Mouse (Mus musculus) cerebellum, adult 9-11 months (tissue): ENCODE measurements around the gene Klhl13.

ENCODE experiments used
- DNase-seq: peaks from one replicate; pipeline ENCODE4 v3.0.0; 2022

Klhl13 gene

DNA sequence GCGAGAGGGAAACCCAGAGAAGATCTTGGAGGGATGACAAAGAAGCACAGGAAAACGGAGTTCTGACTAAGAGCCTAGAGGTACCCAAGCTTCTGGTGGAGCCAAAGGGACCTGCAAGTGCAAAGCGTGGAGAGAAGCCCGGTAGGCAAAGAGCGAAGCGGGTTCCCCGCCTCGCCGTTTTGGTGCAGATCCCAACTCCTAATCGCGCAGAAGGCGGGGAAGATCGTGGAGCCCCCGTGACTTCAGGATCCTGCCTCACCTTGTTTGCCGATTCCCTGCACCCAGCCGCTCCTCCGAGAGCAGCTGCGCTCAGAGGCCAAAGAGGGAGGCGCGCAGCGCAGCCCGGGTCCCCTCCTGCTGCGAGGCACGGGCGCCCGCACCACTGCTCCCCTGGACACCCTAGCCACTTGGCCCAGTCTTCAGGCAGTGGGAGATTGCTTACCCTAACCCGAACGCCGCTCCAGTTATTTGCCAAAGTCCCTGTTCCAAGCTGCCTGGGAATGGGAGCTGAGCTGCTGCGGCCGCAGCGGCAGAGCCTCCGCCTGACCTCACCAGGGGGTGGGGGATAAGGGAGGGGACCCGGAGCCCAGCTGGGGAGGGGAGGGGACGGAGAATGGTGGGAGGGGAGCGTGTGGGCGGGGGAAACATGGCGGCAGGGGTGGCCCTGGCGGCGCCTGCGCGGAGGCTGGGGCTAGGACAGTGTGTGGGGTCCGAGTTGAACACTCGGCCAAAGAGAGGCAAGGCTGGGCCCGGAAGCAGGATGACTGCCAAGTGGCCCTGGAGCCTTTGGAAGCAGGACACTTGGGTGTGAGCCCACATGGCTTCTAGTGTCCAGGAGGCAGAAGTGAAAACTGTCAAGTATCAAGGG lies at the start of gene Klhl13:
Gene Klhl13 (minus strand): TSS at position 569 of the 868 bp plus-strand sequence.
- DNase-seq: peak; percentile 18

DNA sequence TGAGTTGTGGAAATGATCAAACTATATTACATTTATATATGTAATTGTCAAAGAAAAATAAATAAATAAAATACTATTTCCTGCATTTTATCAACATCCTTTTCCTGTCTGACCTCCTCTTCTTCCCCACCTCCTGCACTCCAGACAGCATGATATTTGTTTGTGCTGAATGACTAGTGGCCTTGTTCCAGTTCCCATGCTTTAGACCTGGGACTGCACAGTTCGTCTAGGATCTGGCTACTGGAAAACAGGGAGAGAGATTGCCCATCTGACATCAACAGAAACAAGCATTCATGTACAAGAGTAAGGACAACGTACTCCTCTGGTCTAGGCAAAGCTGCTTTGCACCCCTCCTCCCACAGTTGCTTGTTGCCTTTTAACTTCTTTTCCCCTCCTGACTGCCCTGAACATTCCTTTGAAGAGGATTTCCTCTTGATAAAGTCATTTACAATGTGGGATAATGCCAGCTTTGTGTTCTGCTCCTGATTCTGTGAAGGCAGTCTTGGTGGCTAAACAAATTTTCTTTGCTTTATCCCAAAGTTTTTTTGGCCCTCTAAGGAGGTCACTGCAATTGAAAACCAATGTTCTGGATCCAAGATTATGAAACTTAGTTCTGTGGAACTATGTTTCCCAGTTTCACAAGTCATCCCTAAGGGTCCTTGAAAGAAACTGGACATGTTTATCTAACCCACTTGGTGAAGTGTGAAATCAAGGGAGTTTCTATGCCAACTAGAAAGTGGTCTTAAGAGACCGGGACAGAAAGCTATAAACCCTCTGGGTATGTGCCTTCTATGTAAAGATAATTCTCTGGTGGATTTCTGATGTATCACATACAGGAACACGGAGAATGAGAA lies 44.6 kb upstream of the Klhl13 start:
- no peak for DNase-seq

GRCm38 (mm10) chrX:23388716-23389115 lies 23.8 kb upstream of the Klhl13 start:
- DNase-seq: no peak

DNA sequence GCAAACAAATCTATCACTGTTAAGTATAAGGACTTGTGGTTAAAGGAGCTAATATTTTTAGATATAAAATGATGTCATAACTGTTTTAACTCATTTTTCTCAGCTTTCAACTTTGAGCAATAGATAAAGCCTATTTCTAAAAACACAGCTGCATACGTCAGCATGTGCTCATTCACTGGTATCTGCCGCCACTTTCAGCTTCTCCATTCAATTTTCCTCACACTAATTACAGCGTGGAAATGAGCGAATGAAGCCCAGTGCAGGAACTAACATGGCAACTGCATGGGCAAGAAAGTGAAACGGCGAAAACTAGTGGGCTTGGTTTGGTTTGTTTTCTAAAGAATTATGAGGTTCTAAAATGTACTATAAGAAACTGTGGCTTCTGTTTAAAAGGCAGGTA lies 1.4 kb downstream of the Klhl13 start:
- no peak for DNase-seq

GRCm38 (mm10) chrX:23360446-23360845 lies 4.4 kb downstream of the Klhl13 start:
- no peak for DNase-seq

- no peak for DNase-seq
These were observed 14.8 kb downstream of the Klhl13 start for GRCm38 (mm10) chrX:23350083-23350482.

DNA sequence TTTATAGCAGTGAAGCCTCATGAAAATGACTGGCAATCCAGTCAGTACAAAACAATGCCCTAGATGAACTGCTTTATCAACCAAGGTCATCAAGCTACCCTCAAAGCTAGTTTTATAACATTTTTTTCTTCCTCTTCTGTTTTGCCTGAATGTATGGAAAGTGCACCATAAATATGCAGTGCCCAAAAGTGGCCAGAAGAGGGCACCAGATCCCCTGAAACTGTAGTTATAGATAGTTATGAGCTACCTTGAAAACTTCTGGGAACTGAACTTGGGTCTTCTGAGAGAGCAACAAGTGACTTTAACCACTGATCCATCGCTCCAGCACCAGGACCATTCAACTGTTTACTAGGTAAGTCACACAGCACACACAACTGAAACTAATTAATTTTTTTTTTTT lies 36.8 kb downstream of the Klhl13 start:
- DNase-seq: no peak

DNA sequence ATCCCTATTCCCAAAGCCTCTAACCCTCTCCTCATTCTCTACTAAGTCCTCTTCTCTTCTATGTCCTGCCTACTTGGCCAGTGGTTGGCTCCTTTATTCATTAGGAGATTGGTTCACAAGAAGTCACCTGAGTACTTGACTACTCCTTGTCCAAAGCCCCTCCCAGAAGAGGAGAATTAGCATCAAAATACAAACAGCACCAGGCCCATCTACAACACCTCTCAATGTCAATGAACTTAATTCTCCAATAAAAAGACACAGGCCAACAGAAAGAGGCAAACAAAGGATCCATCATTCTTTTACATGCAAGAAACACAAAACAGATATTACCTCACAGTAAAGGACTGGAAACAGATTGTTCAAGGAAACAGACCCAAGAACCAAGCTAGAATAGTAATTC lies 46.0 kb downstream of the Klhl13 start:
- no peak for DNase-seq

DNA sequence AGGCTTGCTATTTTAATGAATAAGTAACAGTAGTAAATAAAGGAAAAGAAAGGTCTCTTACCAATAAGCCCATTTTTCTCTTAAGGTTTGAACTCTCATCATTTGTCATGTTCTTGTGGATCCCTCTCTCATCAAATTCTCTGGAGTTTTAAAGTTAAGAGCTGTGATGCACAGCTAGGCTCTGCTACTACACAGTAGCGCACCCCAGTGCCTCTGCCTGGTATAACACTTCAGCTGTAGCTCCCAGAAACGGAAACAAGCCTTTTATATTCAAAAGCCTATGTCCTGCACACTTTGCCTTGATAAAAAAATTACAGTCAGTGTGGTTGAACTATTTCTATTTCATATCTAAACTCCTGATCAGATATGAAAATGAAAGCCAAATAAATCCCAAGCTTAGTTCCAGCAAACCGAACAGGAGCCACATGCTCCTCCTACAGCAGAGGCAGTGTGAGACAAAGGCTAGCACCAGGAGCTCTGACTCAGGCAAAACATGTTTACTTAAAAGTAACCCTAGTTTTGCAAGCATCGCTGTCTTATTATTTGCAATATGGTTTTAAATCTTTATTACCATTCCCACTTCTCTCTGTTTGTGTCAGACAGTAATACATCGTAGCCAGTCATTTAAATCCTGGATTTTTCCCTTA lies 68.8 kb downstream of the Klhl13 start:
- no peak for DNase-seq

GRCm38 (mm10) chrX:23285442-23285817 lies 79.5 kb downstream of the Klhl13 start:
- DNase-seq: no peak

- DNase-seq: no peak
These were observed 80.1 kb downstream of the Klhl13 start for GRCm38 (mm10) chrX:23284530-23285441.

- DNase-seq: no peak
These were observed 97.3 kb downstream of the Klhl13 start for GRCm38 (mm10) chrX:23267601-23268000.

- DNase-seq: no peak
These were observed 116.1 kb downstream of the Klhl13 start for GRCm38 (mm10) chrX:23248752-23249151.
